Mouse (Mus musculus) cerebellum, adult 18-20 months (tissue): ENCODE results near the gene Rps6ka1.

Experiments used
- DNase-seq, 2 experiments: peaks; one replicate each; pipeline ENCODE4 v3.0.0; 2021

Rps6ka1 gene

GRCm38 (mm10) chr4:133896984-133897383, 9.4 kb upstream of the Rps6ka1 start:
- DNase-seq = no peak

GRCm38 (mm10) chr4:133896002-133896401, 8.4 kb upstream of the Rps6ka1 start:
- DNase-seq = peak in 1 of 2 experiments; percentile 40

- peak; percentile 74 to 79 for DNase-seq
Observed at GRCm38 (mm10) chr4:133887249-133887648, 348 bp downstream of the Rps6ka1 start.

GRCm38 (mm10) chr4:133885991-133886501, 1.6 kb downstream of the Rps6ka1 start:
- DNase-seq = peak; percentile 56 to 68

- peak; percentile 70 to 71 for DNase-seq
Observed at GRCm38 (mm10) chr4:133885331-133885730, 2.3 kb downstream of the Rps6ka1 start.

- DNase-seq = peak; percentile 98
Observed at GRCm38 (mm10) chr4:133884888-133885287, 2.7 kb downstream of the Rps6ka1 start.

GRCm38 (mm10) chr4:133884127-133884753, 3.4 kb downstream of the Rps6ka1 start:
- DNase-seq = peak in 1 of 2 experiments; percentile 32

- DNase-seq = no peak
Observed at GRCm38 (mm10) chr4:133881851-133882250, 5.7 kb downstream of the Rps6ka1 start.

GRCm38 (mm10) chr4:133881399-133881798, 6.2 kb downstream of the Rps6ka1 start:
- peak in 1 of 2 experiments; percentile 45 for DNase-seq

GRCm38 (mm10) chr4:133879145-133879902, 8.3 kb downstream of the Rps6ka1 start:
- DNase-seq = no peak

- peak in 1 of 2 experiments; percentile 48 for DNase-seq
Observed at GRCm38 (mm10) chr4:133877850-133878755, 9.5 kb downstream of the Rps6ka1 start.

GRCm38 (mm10) chr4:133874865-133875517, 12.6 kb downstream of the Rps6ka1 start:
- DNase-seq = no peak

- DNase-seq = no peak
Observed at GRCm38 (mm10) chr4:133873926-133874864, 13.4 kb downstream of the Rps6ka1 start.

- DNase-seq = no peak
Observed at GRCm38 (mm10) chr4:133873431-133873851, 14.2 kb downstream of the Rps6ka1 start.

- peak; percentile 47 to 60 for DNase-seq
Observed at GRCm38 (mm10) chr4:133872812-133873300, 14.7 kb downstream of the Rps6ka1 start.

GRCm38 (mm10) chr4:133872222-133872811, 15.3 kb downstream of the Rps6ka1 start:
- peak in 1 of 2 experiments; percentile 64 for DNase-seq

- DNase-seq = no peak
Observed at GRCm38 (mm10) chr4:133865231-133865630, 22.4 kb downstream of the Rps6ka1 start.

GRCm38 (mm10) chr4:133864380-133864981, 23.1 kb downstream of the Rps6ka1 start:
- no peak for DNase-seq

GRCm38 (mm10) chr4:133863795-133864379, 23.7 kb downstream of the Rps6ka1 start:
- DNase-seq = no peak

- DNase-seq = no peak
Observed at GRCm38 (mm10) chr4:133857527-133857926, 30.1 kb downstream of the Rps6ka1 start.
